Mouse (Mus musculus) heart, embryonic 11.5 days (tissue): Measurements from ENCODE around the gene Rgs17. TPM values are rescaled to one million over a fixed set of nuclear protein-coding genes. Genes with fewer than 3 reads are reported as not detected.

ENCODE experiments used
- ATAC-seq: fragments of 200-750 bp; cut with Nextera tagmentation; replicated peaks from 2 replicates; pipeline ENCODE4 v1.8.0; 2017; ENCODE audit warnings: moderate library complexity; ENCODE audit not compliant: insufficient number of reproducible peaks, low FRiP score, low TSS enrichment
- H3K27ac ChIP-seq: fragments of 300-500 bp; sonication (generic); 2 replicates; pipeline ENCODE4 v1.5.1; 2014; ENCODE audit warnings: mild to moderate bottlenecking, low read depth, low read length
- H3K27me3 ChIP-seq: fragments of 300-500 bp; sonication (generic); 2 replicates; pipeline ENCODE4 v1.6.1; 2014; ENCODE audit warnings: mild to moderate bottlenecking, low read length, mixed read lengths; ENCODE audit not compliant: control insufficient read depth, insufficient read depth
- H3K36me3 ChIP-seq: fragments of 300-500 bp; sonication (generic); 2 replicates; pipeline ENCODE4 v1.6.1; 2014; ENCODE audit warnings: mild to moderate bottlenecking, low read length, moderate library complexity, mixed read lengths; ENCODE audit not compliant: control insufficient read depth, insufficient read depth
- H3K4me1 ChIP-seq: fragments of 300-500 bp; sonication (generic); 2 replicates; pipeline ENCODE4 v1.6.1; 2014; ENCODE audit warnings: low read length; ENCODE audit not compliant: control insufficient read depth, insufficient read depth
- H3K4me2 ChIP-seq: fragments of 300-500 bp; sonication (generic); 2 replicates; pipeline ENCODE4 v1.6.1; 2014; ENCODE audit warnings: mild to moderate bottlenecking, moderate library complexity
- H3K4me3 ChIP-seq: fragments of 300-500 bp; sonication (generic); 2 replicates; pipeline ENCODE4 v1.5.1; 2014; ENCODE audit warnings: low read depth, low read length
- H3K9ac ChIP-seq: fragments of 300-500 bp; sonication (generic); 2 replicates; pipeline ENCODE4 v1.6.1; 2014; ENCODE audit warnings: mild to moderate bottlenecking, low read depth, low read length, moderate library complexity
- H3K9me3 ChIP-seq: fragments of 300-500 bp; sonication (generic); replicated peaks from 2 replicates; pipeline ENCODE4 v1.6.1; 2016; ENCODE audit warnings: low read length; ENCODE audit not compliant: control insufficient read depth
- WGBS: fragments of 180-500 bp; shearing (Covaris S2); extraction: QIAGEN DNeasy Blood & Tissue Kit; methylation state at CpG from one replicate; pipeline ENCODE4 v1.1.7; 2014; ENCODE audit not compliant: insufficient replicate concordance; 5-methylcytosine and 5-hydroxymethylcytosine counted together
- polyA plus RNA-seq: library from polyadenylated mRNA; unstranded; fragments of >200 nt; fragmentation: Nextera tagmentation; extraction: Ambion mirVana; gene quantifications from 2 replicates; pipeline ENCODE4 v1.2.1, GENCODE M21; 2014

Rgs17 gene
- polyA plus RNA-seq, 1 experiment from 2014 or later, result 1.0 TPM

DNA sequence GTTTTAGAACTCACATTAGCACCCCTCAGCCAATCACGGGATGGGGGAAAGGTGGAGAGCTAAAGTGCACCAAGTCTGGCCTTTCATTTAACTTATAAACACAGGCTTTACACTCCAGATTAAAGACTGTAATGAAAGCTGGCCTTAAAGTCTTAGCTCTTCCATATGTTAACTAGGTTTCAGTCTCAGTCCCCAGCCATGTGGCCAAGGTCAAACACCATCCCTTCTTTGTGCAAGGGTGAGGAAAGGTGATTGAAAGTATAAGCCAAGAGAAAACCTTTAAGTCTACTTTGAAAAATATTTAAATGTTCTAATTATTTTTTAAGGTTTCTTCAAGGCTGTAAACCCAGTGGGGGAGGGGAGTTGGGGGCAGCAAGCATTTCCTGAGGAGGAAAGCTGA is 118.5 kb downstream of the Rgs17 start:
- Histone ChIP-seq H3K27ac (no peak overlapping the region), H3K27me3 (no peaks in the 10 kb centered on the region), H3K4me1 (peaks cover 6% of the 10 kb centered on the region), H3K36me3 (peaks cover 21% of the 10 kb centered on the region), H3K4me2 (peak overlapping the region; percentile 88), H3K4me3 (peak overlapping the region; percentile 81), H3K9ac (peak overlapping the region; percentile 68), H3K9me3 (no peaks in the 10 kb centered on the region)
- ATAC-seq, result no peak
- 11% methylated on average over 1 of the region's 1 CpGs for WGBS

GRCm38 (mm10) chr10:5802866-5803265 is 119.3 kb downstream of the Rgs17 start:
- H3K27ac ChIP-seq, result no peak overlapping the region
- H3K27me3 ChIP-seq, result no peaks in the 10 kb centered on the region
- 35% methylated on average over 6 of the region's 6 CpGs for WGBS
- H3K9ac ChIP-seq, result peak overlapping the region; percentile 65; the same call in 1 of the 2 replicates
- H3K4me3 ChIP-seq, result peak overlapping the region; percentile 81
- no peak for ATAC-seq
- H3K9me3 ChIP-seq, result no peaks in the 10 kb centered on the region
- peaks cover 6% of the 10 kb centered on the region for H3K4me1 ChIP-seq
- H3K4me2 ChIP-seq, result peak overlapping the region; percentile 88
- peaks cover 30% of the 10 kb centered on the region for H3K36me3 ChIP-seq

DNA sequence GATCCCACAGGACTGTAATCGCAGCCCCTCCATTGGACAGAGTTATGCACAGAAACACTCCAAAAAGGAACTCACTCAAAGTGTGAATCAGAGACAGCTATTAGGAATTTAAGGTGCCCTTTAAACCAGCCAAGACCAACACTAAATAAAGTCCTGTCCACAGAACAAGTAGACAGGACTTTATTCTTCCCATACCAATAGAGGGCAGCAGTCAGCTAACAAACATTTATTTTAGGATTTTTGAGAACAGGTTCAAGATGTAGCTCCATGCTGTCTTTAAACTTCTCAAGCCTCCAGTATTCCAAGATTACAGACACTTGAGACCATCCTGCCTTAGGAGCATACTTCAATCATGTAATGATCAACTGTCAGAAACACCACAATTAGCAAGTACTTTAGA is 121.7 kb downstream of the Rgs17 start:
- ATAC-seq, result no peak
- WGBS, result 88% methylated on average over 1 of the region's 1 CpGs
- Histone ChIP-seq H3K9ac (no peak overlapping the region), H3K4me2 (no peak overlapping the region), H3K27ac (no peak overlapping the region), H3K27me3 (no peaks in the 10 kb centered on the region), H3K4me3 (no peak overlapping the region), H3K4me1 (peaks cover 6% of the 10 kb centered on the region), H3K9me3 (no peaks in the 10 kb centered on the region), H3K36me3 (peaks cover 30% of the 10 kb centered on the region)

GRCm38 (mm10) chr10:5798069-5798468 is 124.1 kb downstream of the Rgs17 start:
- 73% methylated on average over 4 of the region's 4 CpGs for WGBS
- H3K9me3 ChIP-seq, result no peaks in the 10 kb centered on the region
- H3K9ac ChIP-seq, result no peak overlapping the region
- ATAC-seq, result no peak
- peaks cover 30% of the 10 kb centered on the region for H3K36me3 ChIP-seq
- no peak overlapping the region for H3K4me2 ChIP-seq
- no peak overlapping the region for H3K27ac ChIP-seq
- H3K4me3 ChIP-seq, result no peak overlapping the region
- peaks cover 6% of the 10 kb centered on the region for H3K4me1 ChIP-seq
- H3K27me3 ChIP-seq, result no peaks in the 10 kb centered on the region

DNA sequence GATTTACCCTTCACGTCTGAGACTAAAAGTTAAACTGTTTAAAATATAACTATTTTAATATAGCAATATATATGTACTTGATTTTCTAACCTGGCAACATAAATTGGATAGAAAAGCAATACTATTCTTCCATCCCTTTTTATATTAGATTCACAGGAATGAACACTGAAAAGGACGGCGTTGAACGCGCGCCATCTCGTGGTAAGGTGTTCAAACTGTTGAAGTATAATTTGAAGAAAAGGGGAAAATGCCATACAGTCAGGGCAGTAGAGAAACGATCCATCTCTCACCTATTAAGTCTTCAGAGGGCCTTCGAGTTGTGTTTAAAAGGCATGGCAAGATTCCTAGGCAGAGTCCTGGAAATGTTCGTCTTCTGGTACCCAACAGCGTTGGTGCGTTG is 131.5 kb downstream of the Rgs17 start:
- no peak overlapping the region for H3K4me2 ChIP-seq
- H3K9me3 ChIP-seq, result no peaks in the 10 kb centered on the region
- H3K4me3 ChIP-seq, result no peak overlapping the region
- H3K36me3 ChIP-seq, result no peaks in the 10 kb centered on the region
- no peaks in the 10 kb centered on the region for H3K4me1 ChIP-seq
- no peaks in the 10 kb centered on the region for H3K27me3 ChIP-seq
- no peak overlapping the region for H3K27ac ChIP-seq
- H3K9ac ChIP-seq, result no peak overlapping the region
- ATAC-seq, result no peak
- 17% methylated on average over 12 of the region's 12 CpGs for WGBS

- Histone ChIP-seq H3K27me3 (no peaks in the 10 kb centered on the region), H3K9me3 (no peaks in the 10 kb centered on the region), H3K27ac (no peak overlapping the region), H3K4me3 (no peak overlapping the region), H3K4me2 (no peak overlapping the region), H3K4me1 (no peaks in the 10 kb centered on the region), H3K9ac (no peak overlapping the region), H3K36me3 (no peaks in the 10 kb centered on the region)
- ATAC-seq, result no peak
- WGBS, result 16% methylated on average over 4 of the region's 4 CpGs
Measured at GRCm38 (mm10) chr10:5786923-5787322, 135.3 kb downstream of the Rgs17 start.

Other genes starting within 250 kb of the Rgs17 start
- 57.2 and 59.2 TPM in 2 replicates for gene Fbxo5, start 116.8 kb downstream of the Rgs17 start, polyA plus RNA-seq
- 12.6 and 16.2 TPM in 2 replicates for gene Mtrf1l, start 98.5 kb downstream of the Rgs17 start, polyA plus RNA-seq